In genomic region chr7:45560843-45561623, GRCm38 (mm10) we compare ENCODE assay signal across 8 mouse cellular contexts. TPM values are rescaled to one million over a fixed set of nuclear protein-coding genes. Genes with fewer than 3 reads are reported as not detected.
DNase-seq lines count a peak whose midpoint lies in the region; ATAC-seq and TF ChIP-seq lines count a peak whose summit lies in the region.

No protein-coding gene starts in this region.

- no peak overlapping the region for H3K4me3 ChIP-seq in C2C12 (ENCODE audit: insufficient read depth, poor library complexity, severe bottlenecking)
- no peak overlapping the region for H3K4me3 ChIP-seq in bone marrow, adult 2 months (replicated peaks; ENCODE audit: control insufficient read depth, low read depth, low read length)
- H3K4me3 ChIP-seq in heart, embryonic 13.5 days, result no peak overlapping the region
- no peak overlapping the region for H3K4me3 ChIP-seq in kidney, postnatal 0 days (replicated peaks; ENCODE audit: low read depth, low read length)
- H3K4me3 ChIP-seq in liver, embryonic 12.5 days, result peak overlapping the region; percentile 25
- H3K4me3 ChIP-seq in stomach, embryonic 15.5 days (replicated peaks), result 0 out of 2 replicates have a peak overlapping the region, but pooled peaks have one; percentile 5

- no peaks in the 10 kb centered on the region for H3K79me2 ChIP-seq in C2C12 (ENCODE audit: control insufficient read depth, insufficient read depth)

- TF ChIP-seq POLR2A in bone marrow, adult 2 months (IDR thresholded peaks at IDR 0.05; ENCODE audit: borderline replicate concordance, control insufficient read depth, low read depth, low read length), result no peak

- H3K9me3 ChIP-seq in heart, embryonic 13.5 days, result no peaks in the 10 kb centered on the region
- H3K9me3 ChIP-seq in kidney, postnatal 0 days (replicated peaks; ENCODE audit: low read length), result no peaks in the 10 kb centered on the region
- H3K9me3 ChIP-seq in liver, embryonic 12.5 days (replicated peaks), result no peaks in the 10 kb centered on the region
- H3K9me3 ChIP-seq in stomach, embryonic 15.5 days, result no peaks in the 10 kb centered on the region

- 7% methylated on average over 17 of the region's 17 CpGs for WGBS in bone marrow, adult 2 months
- 20% methylated on average over 17 of the region's 17 CpGs for WGBS in heart, embryonic 13.5 days
- WGBS in kidney, postnatal 0 days, result 15% methylated on average over 17 of the region's 17 CpGs
- WGBS in liver, embryonic 12.5 days (ENCODE audit: insufficient replicate concordance), result 10% methylated on average over 17 of the region's 17 CpGs
- WGBS in stomach, embryonic 15.5 days, result 21% methylated on average over 17 of the region's 17 CpGs

- DNase-seq in kidney, postnatal 0 days (ENCODE audit: low spot score), result peak; percentile 83
- DNase-seq in natural killer cell, adult 2 months (ENCODE audit: low spot score in 2 of 2), result peak; percentile 61 to 79

- ATAC-seq in erythroblast, adult 5-6 weeks (replicated peaks; ENCODE audit: low FRiP score, poor library complexity, severe bottlenecking), result peak; percentile 80
- no peak for ATAC-seq in heart, embryonic 13.5 days (ENCODE audit: extremely low read depth, insufficient number of reproducible peaks, low FRiP score, low TSS enrichment)
- no peak for ATAC-seq in kidney, postnatal 0 days (replicated peaks; ENCODE audit: low FRiP score, low read depth)
- ATAC-seq in liver, embryonic 12.5 days, result peak; percentile 67
- peak; percentile 56; the same call in 1 of the 2 replicates for ATAC-seq in stomach, embryonic 15.5 days (ENCODE audit: insufficient read depth, low FRiP score, low read depth)

- H3K79me3 ChIP-seq in C2C12 (ENCODE audit: low read depth), result no peaks in the 10 kb centered on the region

- H3K36me3 ChIP-seq in C2C12 (ENCODE audit: control insufficient read depth, insufficient read depth), result no peaks in the 10 kb centered on the region
- H3K36me3 ChIP-seq in heart, embryonic 13.5 days, result no peaks in the 10 kb centered on the region
- no peaks in the 10 kb centered on the region for H3K36me3 ChIP-seq in kidney, postnatal 0 days (ENCODE audit: insufficient read depth, low read length)
- no peaks in the 10 kb centered on the region for H3K36me3 ChIP-seq in liver, embryonic 12.5 days
- H3K36me3 ChIP-seq in stomach, embryonic 15.5 days, result no peaks in the 10 kb centered on the region

- no peaks in the 10 kb centered on the region; the same call in none of the 2 replicates for H3K4me1 ChIP-seq in bone marrow, adult 2 months (ENCODE audit: control insufficient read depth, insufficient read depth, low read length)
- peaks cover 19% of the 10 kb centered on the region for H3K4me1 ChIP-seq in heart, embryonic 13.5 days
- peaks cover 8% of the 10 kb centered on the region; the same call in 1 of the 2 replicates for H3K4me1 ChIP-seq in kidney, postnatal 0 days (replicated peaks; ENCODE audit: insufficient read depth, low read length)
- H3K4me1 ChIP-seq in liver, embryonic 12.5 days, result peaks cover 59% of the 10 kb centered on the region
- peaks cover 13% of the 10 kb centered on the region for H3K4me1 ChIP-seq in stomach, embryonic 15.5 days

- no peak overlapping the region for H3K27ac ChIP-seq in bone marrow, adult 2 months (ENCODE audit: control insufficient read depth, insufficient read depth, low read depth, low read length, poor library complexity)
- no peak overlapping the region for H3K27ac ChIP-seq in heart, embryonic 13.5 days (replicated peaks)
- H3K27ac ChIP-seq in kidney, postnatal 0 days, result no peak overlapping the region
- H3K27ac ChIP-seq in liver, embryonic 12.5 days, result peak overlapping the region; percentile 46
- H3K27ac ChIP-seq in stomach, embryonic 15.5 days, result no peak overlapping the region

- no peaks in the 10 kb centered on the region for H3K27me3 ChIP-seq in C2C12 (ENCODE audit: control insufficient read depth, insufficient read depth, insufficient read length)
- peaks cover 6% of the 10 kb centered on the region; the same call in 1 of the 2 replicates for H3K27me3 ChIP-seq in heart, embryonic 13.5 days (replicated peaks)
- no peaks in the 10 kb centered on the region for H3K27me3 ChIP-seq in kidney, postnatal 0 days (ENCODE audit: insufficient read depth, low read length)
- H3K27me3 ChIP-seq in liver, embryonic 12.5 days (replicated peaks), result no peaks in the 10 kb centered on the region
- no peaks in the 10 kb centered on the region for H3K27me3 ChIP-seq in stomach, embryonic 15.5 days (replicated peaks)

- peak overlapping the region; percentile 3 for H3ac ChIP-seq in C2C12 (ENCODE audit: control insufficient read depth, insufficient read length, low read depth)

- peak overlapping the region; percentile 50; the same call in 1 of the 2 replicates for H3K9ac ChIP-seq in heart, embryonic 13.5 days
- H3K9ac ChIP-seq in kidney, postnatal 0 days (ENCODE audit: low read depth, low read length), result no peak overlapping the region
- peak overlapping the region; percentile 41; the same call in 1 of the 2 replicates for H3K9ac ChIP-seq in liver, embryonic 12.5 days
- H3K9ac ChIP-seq in stomach, embryonic 15.5 days, result no peak overlapping the region

- TF ChIP-seq CTCF in C2C12 (IDR thresholded peaks at IDR 0.05; ENCODE audit: control insufficient read depth, insufficient read depth, insufficient read length), result peak; percentile 51
- TF ChIP-seq CTCF in bone marrow, adult 2 months (IDR thresholded peaks at IDR 0.05; ENCODE audit: control insufficient read depth, insufficient read depth, low read length), result peak; percentile 89
- TF ChIP-seq CTCF in kidney, postnatal 0 days (IDR thresholded peaks at IDR 0.05; ENCODE audit: low read depth), result peak; percentile 95

- peak overlapping the region; percentile 50 for H3K4me2 ChIP-seq in heart, embryonic 13.5 days
- H3K4me2 ChIP-seq in kidney, postnatal 0 days (ENCODE audit: low read length), result peak overlapping the region; percentile 27; the same call in 1 of the 2 replicates
- H3K4me2 ChIP-seq in liver, embryonic 12.5 days, result peak overlapping the region; percentile 61
- H3K4me2 ChIP-seq in stomach, embryonic 15.5 days, result peak overlapping the region; percentile 35; the same call in 1 of the 2 replicates

RNA-seq across cellular contexts. Expression of gene Hsd17b14, which starts 6.3 kb away (rescaled TPM):
- polyA plus RNA-seq in C2C12 (2012; fragmentation: generic; extraction: Trizol), result 1.7 TPM
- polyA plus RNA-seq in bone marrow, adult 2 months (2011; ENCODE audit: insufficient read depth, insufficient read length, low replicate concordance, missing spikeins), result 5.7 TPM in 1 of 2 replicates, not detected in the other
- not detected in 2 replicates for total RNA-seq in erythroblast, adult 5-6 weeks (2015; ENCODE audit: low replicate concordance)
- not detected in 2 replicates for total RNA-seq in erythroblast, adult 5-6 weeks (2017; ENCODE audit: low replicate concordance)
- 0.43 and 0.52 TPM in 2 replicates for polyA plus RNA-seq in heart, embryonic 13.5 days (2015; fragmentation: Nextera tagmentation; extraction: Ambion mirVana)
- 20.5 and 21.0 TPM in 2 replicates for polyA plus RNA-seq in kidney, postnatal 0 days (2015; fragmentation: Nextera tagmentation; extraction: Ambion mirVana)
- polyA plus RNA-seq in liver, embryonic 12.5 days (2016; fragmentation: Nextera tagmentation; extraction: Ambion mirVana), result 1.5 and 1.8 TPM in 2 replicates
- polyA plus RNA-seq in stomach, embryonic 15.5 days (2015; fragmentation: Nextera tagmentation; extraction: Ambion mirVana), result 2.2 and 3.9 TPM in 2 replicates

RNA-seq across cellular contexts. Expression of gene Bcat2, which starts 8.9 kb away (rescaled TPM):
- polyA plus RNA-seq in C2C12 (2012; fragmentation: generic; extraction: Trizol), result 26.5 TPM
- polyA plus RNA-seq in bone marrow, adult 2 months (2011; ENCODE audit: insufficient read depth, insufficient read length, low replicate concordance, missing spikeins), result 35.7 and 58.4 TPM in 2 replicates
- total RNA-seq in erythroblast, adult 5-6 weeks (2015; ENCODE audit: low replicate concordance), result 5.8 and 9.0 TPM in 2 replicates
- total RNA-seq in erythroblast, adult 5-6 weeks (2017; ENCODE audit: low replicate concordance), result 10.7 and 11.2 TPM in 2 replicates
- polyA plus RNA-seq in heart, embryonic 13.5 days (2015; fragmentation: Nextera tagmentation; extraction: Ambion mirVana), result 65.4 and 66.3 TPM in 2 replicates
- polyA plus RNA-seq in kidney, postnatal 0 days (2015; fragmentation: Nextera tagmentation; extraction: Ambion mirVana), result 92.7 and 93.0 TPM in 2 replicates
- polyA plus RNA-seq in liver, embryonic 12.5 days (2016; fragmentation: Nextera tagmentation; extraction: Ambion mirVana), result 50.4 and 54.7 TPM in 2 replicates
- 78.8 and 87.1 TPM in 2 replicates for polyA plus RNA-seq in stomach, embryonic 15.5 days (2015; fragmentation: Nextera tagmentation; extraction: Ambion mirVana)

RNA-seq across cellular contexts. Expression of gene Plekha4, which starts 34.9 kb away (rescaled TPM):
- polyA plus RNA-seq in C2C12 (2012; fragmentation: generic; extraction: Trizol), result 0.89 TPM
- 2.1 and 8.9 TPM in 2 replicates for polyA plus RNA-seq in bone marrow, adult 2 months (2011; ENCODE audit: insufficient read depth, insufficient read length, low replicate concordance, missing spikeins)
- 1.3 TPM in 1 of 2 replicates, not detected in the other for total RNA-seq in erythroblast, adult 5-6 weeks (2015; ENCODE audit: low replicate concordance)
- total RNA-seq in erythroblast, adult 5-6 weeks (2017; ENCODE audit: low replicate concordance), result 2.8 and 9.9 TPM in 2 replicates
- 1.1 and 1.2 TPM in 2 replicates for polyA plus RNA-seq in heart, embryonic 13.5 days (2015; fragmentation: Nextera tagmentation; extraction: Ambion mirVana)
- 5.1 and 5.8 TPM in 2 replicates for polyA plus RNA-seq in kidney, postnatal 0 days (2015; fragmentation: Nextera tagmentation; extraction: Ambion mirVana)
- polyA plus RNA-seq in liver, embryonic 12.5 days (2016; fragmentation: Nextera tagmentation; extraction: Ambion mirVana), result 0.80 and 0.87 TPM in 2 replicates
- polyA plus RNA-seq in stomach, embryonic 15.5 days (2015; fragmentation: Nextera tagmentation; extraction: Ambion mirVana), result 2.9 TPM in 2 replicates

RNA-seq across cellular contexts. Expression of gene Ppp1r15a, which starts 35.0 kb away (rescaled TPM):
- 32.5 TPM for polyA plus RNA-seq in C2C12 (2012; fragmentation: generic; extraction: Trizol)
- 356 and 801 TPM in 2 replicates for polyA plus RNA-seq in bone marrow, adult 2 months (2011; ENCODE audit: insufficient read depth, insufficient read length, low replicate concordance, missing spikeins)
- total RNA-seq in erythroblast, adult 5-6 weeks (2015; ENCODE audit: low replicate concordance), result 1,095 and 1,392 TPM in 2 replicates
- 1,351 and 1,490 TPM in 2 replicates for total RNA-seq in erythroblast, adult 5-6 weeks (2017; ENCODE audit: low replicate concordance)
- polyA plus RNA-seq in heart, embryonic 13.5 days (2015; fragmentation: Nextera tagmentation; extraction: Ambion mirVana), result 38.5 and 49.6 TPM in 2 replicates
- polyA plus RNA-seq in kidney, postnatal 0 days (2015; fragmentation: Nextera tagmentation; extraction: Ambion mirVana), result 21.4 and 21.9 TPM in 2 replicates
- polyA plus RNA-seq in liver, embryonic 12.5 days (2016; fragmentation: Nextera tagmentation; extraction: Ambion mirVana), result 157 and 165 TPM in 2 replicates
- polyA plus RNA-seq in stomach, embryonic 15.5 days (2015; fragmentation: Nextera tagmentation; extraction: Ambion mirVana), result 21.1 and 36.1 TPM in 2 replicates

RNA-seq across cellular contexts. Expression of gene Nucb1, which starts 50.8 kb away (rescaled TPM):
- polyA plus RNA-seq in C2C12 (2012; fragmentation: generic; extraction: Trizol), result 115 TPM
- polyA plus RNA-seq in bone marrow, adult 2 months (2011; ENCODE audit: insufficient read depth, insufficient read length, low replicate concordance, missing spikeins), result 69.3 and 71.9 TPM in 2 replicates
- total RNA-seq in erythroblast, adult 5-6 weeks (2015; ENCODE audit: low replicate concordance), result 83.0 and 88.6 TPM in 2 replicates
- 487 and 671 TPM in 2 replicates for total RNA-seq in erythroblast, adult 5-6 weeks (2017; ENCODE audit: low replicate concordance)
- 175 and 177 TPM in 2 replicates for polyA plus RNA-seq in heart, embryonic 13.5 days (2015; fragmentation: Nextera tagmentation; extraction: Ambion mirVana)
- polyA plus RNA-seq in kidney, postnatal 0 days (2015; fragmentation: Nextera tagmentation; extraction: Ambion mirVana), result 246 and 265 TPM in 2 replicates
- polyA plus RNA-seq in liver, embryonic 12.5 days (2016; fragmentation: Nextera tagmentation; extraction: Ambion mirVana), result 140 and 146 TPM in 2 replicates
- 214 and 230 TPM in 2 replicates for polyA plus RNA-seq in stomach, embryonic 15.5 days (2015; fragmentation: Nextera tagmentation; extraction: Ambion mirVana)

Comparison
In these comparisons a context has a peak if more than half of its experiments do, and no peak if none do; other contexts are left out.
1. H3K4me3 ChIP-seq: peak in liver, embryonic 12.5 days (single experiment) and stomach, embryonic 15.5 days (single experiment); none in C2C12 (single experiment), bone marrow, adult 2 months (single experiment), heart, embryonic 13.5 days (single experiment) and kidney, postnatal 0 days (single experiment).
2. ATAC-seq: peak in erythroblast, adult 5-6 weeks (single experiment), liver, embryonic 12.5 days (single experiment) and stomach, embryonic 15.5 days (single experiment); none in heart, embryonic 13.5 days (single experiment) and kidney, postnatal 0 days (single experiment).
3. H3K9ac ChIP-seq: peak in heart, embryonic 13.5 days (single experiment) and liver, embryonic 12.5 days (single experiment); none in kidney, postnatal 0 days (single experiment) and stomach, embryonic 15.5 days (single experiment).
4. Peak in every context shown above with its lines, with median percentiles within 50 percentile points of each other: CTCF ChIP-seq and H3K4me2 ChIP-seq.